Mouse (Mus musculus): ENCODE measurements around the gene Ciapin1.
A peak's percentile ranks its signal among the peaks of the same experiment; 100 is the strongest.

The Ciapin1 gene

GRCm38 (mm10) chr8:94837662-94838574 is at the start of gene Ciapin1, which contains the start of gene Coq9:
Gene Ciapin1 (minus strand): TSS chr8:94838358.
Gene Coq9 (plus strand): TSS chr8:94838321.
- DNase-seq: peak; percentile 94 to 97

DNA sequence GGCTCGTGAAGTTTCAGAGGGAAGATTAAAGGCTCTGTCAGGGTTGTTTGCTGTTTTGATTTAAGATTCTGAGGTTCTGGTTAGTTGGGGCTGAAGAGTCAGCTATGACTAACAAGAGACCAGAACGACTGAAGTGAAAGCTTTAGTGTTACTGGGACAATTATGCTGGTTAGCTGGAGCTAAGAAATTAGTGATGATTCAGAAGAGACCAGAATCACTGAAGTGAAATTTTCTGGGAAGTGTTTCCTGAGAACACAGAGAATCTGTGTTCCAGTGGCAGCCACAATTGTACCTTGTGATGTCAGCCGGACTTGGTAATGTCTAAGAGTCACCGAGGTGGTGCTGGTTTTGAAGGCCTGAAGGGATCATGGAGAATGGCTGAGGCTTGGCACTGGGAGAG is 42.6 kb upstream of the Ciapin1 start:
- DNase-seq: no peak

DNA sequence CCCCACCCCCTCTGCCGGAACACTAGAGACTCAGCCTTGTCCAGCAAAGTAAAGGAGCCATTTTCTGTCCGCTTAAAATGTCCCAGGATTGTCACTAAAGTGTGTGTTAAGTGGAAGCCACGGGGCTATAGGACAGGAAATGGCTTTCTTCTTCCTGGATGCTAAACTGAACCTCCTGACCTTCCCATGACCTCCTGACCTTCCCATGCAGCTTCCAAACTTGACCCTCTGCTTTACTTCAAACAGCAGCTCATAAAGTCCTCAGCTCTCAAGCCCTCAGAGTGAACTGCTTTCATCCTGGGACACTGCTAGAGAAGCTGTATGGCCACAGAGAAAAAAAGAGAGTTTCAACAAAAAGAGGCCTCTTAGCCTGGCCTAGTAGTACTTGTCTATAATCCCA is 38.7 kb upstream of the Ciapin1 start:
- no peak for DNase-seq

DNA sequence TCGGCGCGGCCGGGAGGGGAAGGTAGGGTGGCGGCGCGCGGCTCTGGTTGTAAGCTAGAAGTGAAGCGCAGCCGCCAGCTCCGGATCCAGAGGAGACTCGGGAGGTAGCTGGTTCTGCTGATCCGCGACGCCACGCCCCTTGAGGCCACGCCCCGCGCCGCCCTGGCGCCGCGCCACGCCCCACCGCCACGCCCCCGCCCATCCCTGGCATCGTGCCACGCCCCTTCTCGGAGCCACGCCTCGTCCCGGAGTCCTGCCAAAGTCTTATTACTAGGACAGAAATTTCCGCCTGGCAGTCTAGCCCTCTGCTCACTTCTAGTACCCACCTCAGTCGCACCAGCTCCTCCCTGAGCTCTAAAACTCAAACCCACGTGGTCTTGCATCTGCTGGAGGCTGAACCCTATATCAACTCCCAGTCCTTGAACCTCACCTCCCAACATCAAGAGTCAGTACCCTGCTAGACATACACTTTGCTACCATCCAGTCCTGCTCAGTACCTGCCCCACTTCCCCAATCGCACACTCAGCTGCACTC is 38.1 kb upstream of the Ciapin1 start, which contains the start of gene Dok4:
Dok4 (minus strand) TSS at position 134 of the 534 bp plus-strand sequence.
- DNase-seq: peak; percentile 85 to 90

GRCm38 (mm10) chr8:94875871-94876150 is 37.7 kb upstream of the Ciapin1 start:
- no peak for DNase-seq

GRCm38 (mm10) chr8:94875096-94875870 is 37.1 kb upstream of the Ciapin1 start:
- DNase-seq: no peak

- peak; percentile 56 to 65 for DNase-seq
Measured at GRCm38 (mm10) chr8:94874358-94874757, 36.2 kb upstream of the Ciapin1 start.

DNA sequence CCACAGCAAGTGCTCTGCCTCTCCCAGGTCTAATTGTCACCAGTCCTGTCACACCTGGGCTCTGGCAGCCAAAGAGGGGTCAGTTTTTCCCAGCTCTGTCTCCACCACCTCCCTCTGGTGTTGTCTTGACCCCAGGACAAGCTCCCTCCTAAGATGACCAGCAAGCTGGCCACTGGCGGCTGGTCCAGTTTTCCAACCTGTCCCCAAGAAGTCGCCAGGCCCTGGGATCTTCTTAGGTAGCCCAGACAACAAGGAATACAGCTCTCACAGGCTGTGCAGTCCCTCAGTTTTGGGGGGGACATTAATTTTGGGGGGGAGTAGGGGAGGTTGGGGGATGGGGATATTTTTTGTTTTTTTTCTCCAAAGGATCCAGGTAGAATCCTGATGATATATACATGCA is 34.4 kb upstream of the Ciapin1 start:
- no peak for DNase-seq

DNA sequence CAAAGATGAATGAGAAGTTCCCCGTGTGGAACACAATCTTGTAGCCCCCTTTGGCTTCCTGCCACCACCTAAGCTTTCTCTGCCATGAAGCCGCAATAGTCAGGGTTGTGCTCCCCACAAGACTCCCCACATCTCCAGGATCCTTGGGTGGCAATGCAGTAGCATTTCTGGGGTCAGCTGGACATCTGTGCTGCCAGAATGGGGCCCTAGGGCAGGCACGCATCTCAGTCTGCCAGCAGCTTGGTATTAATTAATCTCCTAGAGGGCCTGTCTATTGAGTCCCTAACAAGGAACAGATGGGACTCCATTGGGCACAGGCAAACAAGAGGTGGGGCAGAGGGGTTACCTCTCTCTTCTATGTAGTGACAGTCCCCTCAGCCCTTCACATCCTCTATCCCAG is 34.0 kb upstream of the Ciapin1 start:
- no peak for DNase-seq

- no peak for DNase-seq
Measured at GRCm38 (mm10) chr8:94871108-94871894, 33.1 kb upstream of the Ciapin1 start.

DNA sequence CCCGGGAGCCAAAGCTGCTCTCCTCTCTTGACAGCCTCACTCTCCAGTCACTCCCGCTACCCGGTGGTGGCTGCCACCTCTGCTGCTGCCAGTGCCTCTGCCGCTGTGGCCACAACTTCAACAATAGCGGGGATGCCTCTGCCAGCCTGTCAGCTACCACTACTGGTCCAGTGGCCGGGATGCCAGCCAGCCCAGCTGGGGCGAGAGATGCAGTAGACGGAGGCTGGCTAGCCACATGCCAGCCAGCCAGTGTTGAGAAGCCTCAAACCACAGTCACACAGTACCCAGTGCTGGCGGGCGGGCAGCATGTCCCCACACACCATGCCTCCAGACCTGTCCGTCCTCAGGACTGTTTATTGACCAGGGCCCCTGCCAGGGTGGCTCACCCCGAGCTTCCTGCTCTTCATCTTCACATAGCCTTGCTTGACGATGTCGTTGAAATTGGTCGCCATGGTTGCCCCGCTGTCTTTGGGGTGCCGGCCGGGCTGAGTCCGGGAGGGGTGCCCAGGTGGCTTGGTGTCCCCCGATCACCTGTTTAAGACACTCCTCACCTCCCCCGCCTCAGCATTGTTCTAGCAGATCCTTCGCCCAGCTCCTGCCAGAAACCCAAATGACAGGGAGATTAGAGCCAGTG is 32.4 kb upstream of the Ciapin1 start:
- DNase-seq: no peak

DNA sequence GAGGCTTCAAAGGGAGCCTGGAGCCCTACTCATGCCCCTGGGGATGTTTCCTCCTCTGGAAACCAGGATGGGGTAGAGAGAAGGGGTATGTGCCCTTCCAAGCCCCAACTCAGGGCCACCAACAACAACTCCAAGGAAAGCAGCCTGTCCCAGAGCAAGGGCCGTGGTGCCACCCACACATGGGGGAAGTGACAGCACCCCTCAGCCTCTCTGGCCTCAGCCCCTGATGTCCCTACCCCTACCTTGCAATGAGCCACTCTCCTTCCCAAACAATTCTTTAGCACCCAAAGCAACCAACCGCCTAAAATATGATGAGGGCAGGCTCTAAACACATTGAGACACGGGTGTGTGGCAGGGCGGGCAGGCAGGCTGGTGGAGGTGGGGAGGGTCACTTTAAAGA is 31.8 kb upstream of the Ciapin1 start:
- DNase-seq: no peak

DNA sequence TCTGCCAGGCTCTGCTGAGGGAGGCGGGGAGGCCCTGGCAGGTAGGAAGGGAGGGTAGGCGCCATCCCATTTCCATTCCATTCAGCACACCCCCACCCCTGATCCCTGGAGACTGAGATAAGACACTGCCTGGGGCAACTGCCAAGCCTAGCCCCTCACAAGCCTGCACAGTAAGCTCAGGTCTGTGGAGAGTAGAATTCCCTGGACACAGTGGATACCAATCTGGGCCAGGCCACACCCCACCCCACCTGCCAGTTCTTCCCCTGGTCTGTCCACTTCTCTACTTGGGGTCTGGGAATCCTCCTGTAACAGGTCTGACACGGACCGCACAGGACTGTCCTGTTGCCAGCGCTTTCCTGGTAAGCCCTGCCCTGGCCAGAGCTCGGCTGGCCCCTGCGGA is 31.0 kb upstream of the Ciapin1 start:
- DNase-seq: no peak

- no peak for DNase-seq
Measured at GRCm38 (mm10) chr8:94866921-94867320, 28.8 kb upstream of the Ciapin1 start.

DNA sequence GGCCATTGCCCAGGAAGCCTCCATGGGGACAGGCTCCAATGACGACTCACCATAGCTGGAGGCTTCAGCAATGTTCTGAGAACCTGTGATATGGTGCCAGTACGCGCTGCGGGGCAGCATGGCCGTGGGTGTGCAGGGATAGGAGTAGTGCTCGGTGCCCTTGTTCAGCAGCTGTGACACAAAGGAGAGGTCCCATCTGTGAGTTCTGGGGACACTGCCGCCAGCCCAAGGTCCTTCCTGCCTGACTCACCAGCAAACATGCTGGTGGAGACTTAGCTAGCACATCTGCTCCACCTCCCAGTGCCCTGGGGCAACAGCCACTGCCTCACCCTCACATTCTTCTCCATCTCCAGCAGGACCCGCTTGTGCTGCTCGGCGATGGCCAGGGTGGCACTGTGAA is 27.1 kb upstream of the Ciapin1 start:
- no peak for DNase-seq

- no peak for DNase-seq
Measured at GRCm38 (mm10) chr8:94863897-94864673, 25.9 kb upstream of the Ciapin1 start.

DNA sequence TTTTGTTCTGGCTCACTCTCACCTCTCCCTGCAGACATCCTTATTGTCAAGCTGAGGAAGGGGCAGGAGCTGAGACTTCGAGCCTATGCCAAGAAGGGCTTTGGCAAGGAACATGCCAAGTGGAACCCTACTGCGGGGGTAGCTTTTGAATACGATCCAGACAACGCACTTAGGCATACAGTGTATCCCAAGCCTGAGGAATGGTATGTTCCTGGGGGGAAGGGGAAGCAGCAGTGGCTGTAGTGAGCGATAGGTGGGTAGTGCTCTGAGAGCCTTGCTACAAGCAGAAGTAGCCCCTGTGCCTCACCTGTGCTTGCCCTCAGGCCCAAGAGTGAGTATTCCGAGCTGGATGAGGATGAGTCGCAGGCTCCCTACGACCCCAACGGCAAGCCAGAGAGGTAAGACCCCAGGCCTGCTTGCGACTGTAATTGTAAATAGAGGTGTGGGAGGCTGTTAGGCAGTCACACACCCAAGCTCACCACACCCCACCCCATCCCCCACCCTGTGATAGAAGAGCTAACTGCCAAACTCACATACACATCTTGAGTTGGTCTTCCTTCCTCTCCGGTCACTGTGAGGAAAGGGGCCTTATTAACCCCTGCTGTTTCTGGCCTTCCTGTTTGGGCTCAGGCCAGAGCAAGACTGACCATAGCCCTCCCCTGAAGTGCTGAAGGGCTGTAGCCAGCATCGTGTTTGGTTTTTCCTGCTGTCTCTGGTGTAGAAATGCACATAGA is 24.5 kb upstream of the Ciapin1 start:
- DNase-seq: no peak

GRCm38 (mm10) chr8:94861352-94861910 is 23.3 kb upstream of the Ciapin1 start:
- DNase-seq: peak; percentile 43 to 60

DNA sequence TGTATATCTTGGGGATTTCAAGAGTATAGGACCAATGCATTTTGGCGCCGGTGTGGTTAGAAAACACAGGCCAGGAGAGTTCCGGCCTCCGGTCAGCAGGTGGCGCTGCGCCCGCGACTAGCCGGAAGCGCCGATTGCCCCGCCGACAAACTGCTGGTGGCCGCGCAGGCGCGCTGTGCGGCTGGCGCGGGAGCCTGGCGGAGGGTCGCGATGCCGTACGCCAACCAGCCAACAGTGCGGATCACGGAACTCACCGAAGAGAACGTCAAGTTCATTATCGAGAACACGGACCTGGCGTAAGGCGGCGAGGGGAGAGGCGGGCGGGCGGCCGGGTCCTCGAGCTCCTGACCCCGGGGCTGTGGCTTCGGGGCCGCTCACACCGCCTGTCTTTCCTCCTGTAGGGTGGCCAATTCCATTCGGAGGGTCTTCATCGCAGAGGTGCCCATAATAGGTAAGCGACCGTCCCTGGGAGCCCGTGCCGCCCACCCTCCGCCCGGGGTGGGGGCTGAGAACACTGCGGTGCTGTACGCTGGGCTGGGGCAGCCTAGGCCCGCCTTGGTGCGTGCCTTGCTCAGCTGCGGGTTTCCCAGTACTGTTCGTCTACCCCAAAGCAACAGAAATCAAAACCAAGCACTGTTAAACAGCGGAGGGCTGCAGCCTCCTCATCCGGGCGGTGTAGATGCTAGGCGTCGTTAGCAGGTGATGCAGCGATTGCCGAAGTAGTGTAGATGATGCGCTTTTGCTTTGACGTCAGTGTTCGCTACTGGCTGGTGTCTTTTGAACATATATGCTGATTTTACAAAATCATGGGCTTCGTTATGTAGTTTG is 19.4 kb upstream of the Ciapin1 start, which contains the start of gene Polr2c:
Polr2c (plus strand) TSS at position 105 of the 828 bp plus-strand sequence.
- peak; percentile 88 to 91 for DNase-seq

GRCm38 (mm10) chr8:94857011-94857345 is 18.8 kb upstream of the Ciapin1 start:
- no peak for DNase-seq

Measured in thymus, postnatal 36 days (tissue).